Mouse (Mus musculus) erythroblast, embryonic 14.5 days (primary cell): ENCODE results near the gene Rasgrp3. TPM values are rescaled to one million over a fixed set of nuclear protein-coding genes. Genes with fewer than 3 reads are reported as not detected.
A peak's percentile ranks its signal among the peaks of the same experiment; 100 is the strongest.

ENCODE experiments used
- H3K27me3 ChIP-seq: 2 replicates; pipeline ENCODE4 v1.6.1; 2012; ENCODE audit warnings: inconsistent platforms; ENCODE audit not compliant: control insufficient read depth
- H3K36me3 ChIP-seq: 2 replicates; pipeline ENCODE4 v1.6.1; 2012; ENCODE audit warnings: mild to moderate bottlenecking, inconsistent platforms; ENCODE audit not compliant: control insufficient read depth
- H3K4me1 ChIP-seq: 2 replicates; pipeline ENCODE4 v1.6.1; 2012; ENCODE audit warnings: inconsistent platforms; ENCODE audit not compliant: control insufficient read depth
- H3K4me3 ChIP-seq: replicated peaks from 2 replicates; pipeline ENCODE3; 2012; ENCODE audit warnings: moderate library complexity, mild to moderate bottlenecking, inconsistent platforms
- H3K9me3 ChIP-seq: 2 replicates; pipeline ENCODE4 v1.6.1; 2012; ENCODE audit warnings: low read length, inconsistent platforms, mixed read lengths; ENCODE audit not compliant: control insufficient read depth
- GATA1 ChIP-seq: IDR thresholded peaks from 2 replicates; pipeline ENCODE4 v1.6.1; 2012; ENCODE audit warnings: low read length, inconsistent platforms, mixed read lengths
- TAL1 ChIP-seq: IDR thresholded peaks from 3 replicates; pipeline ENCODE4 v1.6.1; 2012; ENCODE audit warnings: low read length, inconsistent platforms, mixed read lengths
- polyA plus RNA-seq: library from polyadenylated mRNA; stranded (reverse); fragments of >175 nt; gene quantifications from 2 replicates; pipeline ENCODE4 v1.2.3, GENCODE M21; 2012

Gene Rasgrp3
- polyA plus RNA-seq, 1 experiment = not detected

- TF ChIP-seq TAL1 (no peak), GATA1 (no peak)
- H3K9me3 ChIP-seq = no peaks in the 10 kb centered on the region
- H3K4me3 ChIP-seq = no peak overlapping the region
- peaks cover 17% of the 10 kb centered on the region for H3K4me1 ChIP-seq
- H3K27me3 ChIP-seq = no peaks in the 10 kb centered on the region
- H3K36me3 ChIP-seq = peaks cover 74% of the 10 kb centered on the region
Observed at GRCm38 (mm10) chr17:75539841-75540240, 104.1 kb downstream of the Rasgrp3 start.

- TF ChIP-seq TAL1 (no peak), GATA1 (no peak)
- H3K36me3 ChIP-seq = peaks cover 78% of the 10 kb centered on the region
- no peaks in the 10 kb centered on the region for H3K9me3 ChIP-seq
- no peaks in the 10 kb centered on the region for H3K27me3 ChIP-seq
- H3K4me3 ChIP-seq = no peak overlapping the region
- H3K4me1 ChIP-seq = peaks cover 20% of the 10 kb centered on the region
Observed at GRCm38 (mm10) chr17:75543434-75543833, 107.7 kb downstream of the Rasgrp3 start.

- Histone ChIP-seq H3K36me3 (peaks cover 72% of the 10 kb centered on the region), H3K4me3 (no peak overlapping the region), H3K4me1 (peaks cover 22% of the 10 kb centered on the region), H3K9me3 (no peaks in the 10 kb centered on the region), H3K27me3 (no peaks in the 10 kb centered on the region)
- no peak for TF ChIP-seq TAL1
- TF ChIP-seq GATA1 = no peak
Observed at GRCm38 (mm10) chr17:75544262-75544661, 108.6 kb downstream of the Rasgrp3 start.

GRCm38 (mm10) chr17:75550771-75551413, 115.2 kb downstream of the Rasgrp3 start:
- Histone ChIP-seq H3K9me3 (no peaks in the 10 kb centered on the region), H3K36me3 (peaks cover 25% of the 10 kb centered on the region), H3K27me3 (no peaks in the 10 kb centered on the region), H3K4me3 (peak overlapping the region; percentile 96), H3K4me1 (peaks cover 25% of the 10 kb centered on the region)
- TF ChIP-seq TAL1 (no peak), GATA1 (no peak)

GRCm38 (mm10) chr17:75551512-75552400, 116.1 kb downstream of the Rasgrp3 start, which contains the start of gene Fam98a:
Gene Fam98a (minus strand): TSS chr17:75551946.
- Histone ChIP-seq H3K4me3 (peak within 1 kb of the TSS; percentile 96), H3K36me3 (peaks cover 16% of the 10 kb centered on the region), H3K27me3 (no peaks in the 10 kb centered on the region), H3K9me3 (no peaks in the 10 kb centered on the region), H3K4me1 (peaks cover 24% of the 10 kb centered on the region)
- TF ChIP-seq TAL1 = no peak
- no peak for TF ChIP-seq GATA1

GRCm38 (mm10) chr17:75557031-75557430, 121.3 kb downstream of the Rasgrp3 start:
- no peak overlapping the region for H3K4me3 ChIP-seq
- no peaks in the 10 kb centered on the region for H3K27me3 ChIP-seq
- peaks cover 14% of the 10 kb centered on the region for H3K9me3 ChIP-seq
- TF ChIP-seq TAL1 (no peak), GATA1 (no peak)
- no peaks in the 10 kb centered on the region for H3K36me3 ChIP-seq
- peaks cover 6% of the 10 kb centered on the region for H3K4me1 ChIP-seq

GRCm38 (mm10) chr17:75558041-75558440, 122.3 kb downstream of the Rasgrp3 start:
- Histone ChIP-seq H3K9me3 (peaks cover 15% of the 10 kb centered on the region), H3K4me1 (no peaks in the 10 kb centered on the region; the same call in 1 of the 2 replicates), H3K36me3 (no peaks in the 10 kb centered on the region), H3K4me3 (no peak overlapping the region), H3K27me3 (no peaks in the 10 kb centered on the region)
- TF ChIP-seq GATA1 = no peak
- TF ChIP-seq TAL1 = no peak

- Histone ChIP-seq H3K9me3 (no peaks in the 10 kb centered on the region), H3K36me3 (no peaks in the 10 kb centered on the region), H3K27me3 (no peaks in the 10 kb centered on the region), H3K4me3 (no peak overlapping the region), H3K4me1 (no peaks in the 10 kb centered on the region)
- TF ChIP-seq TAL1 = no peak
Observed at GRCm38 (mm10) chr17:75575608-75576007, 139.9 kb downstream of the Rasgrp3 start.

Other genes starting within 250 kb of the Rasgrp3 start
- 0.77 and 0.92 TPM in 2 replicates for gene Fam98a, start 116.0 kb downstream of the Rasgrp3 start, polyA plus RNA-seq